Mouse (Mus musculus): ENCODE data around the gene Gm3183. TPM values are rescaled to one million over a fixed set of nuclear protein-coding genes. Genes with fewer than 3 reads are reported as not detected.

Gm3183 gene
- not detected in 2 replicates for polyA plus RNA-seq (2021; fragmentation: Nextera tagmentation)
- long read RNA-seq, experiment 1 = 0 reads
- long read RNA-seq, experiment 2 = 0 reads

DNA sequence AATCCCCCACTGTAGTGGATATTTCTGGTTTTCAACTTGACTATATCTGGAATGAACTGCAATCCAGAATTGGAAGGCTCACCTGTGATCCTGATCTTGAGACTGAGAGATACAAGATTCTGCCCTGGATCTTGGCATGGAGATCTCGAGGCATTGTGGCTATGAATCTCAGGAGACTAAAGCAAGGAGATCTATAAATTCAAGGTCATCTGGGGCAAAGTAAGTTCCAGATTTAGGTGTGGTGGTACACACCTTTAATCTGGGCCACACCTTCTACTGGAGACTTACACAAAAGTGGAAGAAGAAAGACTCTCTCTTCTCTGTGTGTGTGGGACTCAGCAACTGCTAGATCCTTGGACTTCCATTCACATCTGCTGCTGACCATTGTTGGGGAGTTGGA lies at the start of gene Gm3183:
Gene Gm3183, plus strand, starts transcription at position 301 of the 400 bp plus-strand sequence.

Other genes starting within 250 kb of the Gm3183 start
- gene Gm3147, start 249.1 kb upstream of the Gm3183 start, polyA plus RNA-seq (2021; fragmentation: Nextera tagmentation) = not detected in 2 replicates
- not detected in 2 replicates for gene Gm6509, start 241.5 kb upstream of the Gm3183 start, polyA plus RNA-seq (2021; fragmentation: Nextera tagmentation)
- gene Gm6205, start 217.1 kb upstream of the Gm3183 start, polyA plus RNA-seq (2021; fragmentation: Nextera tagmentation) = not detected in 2 replicates
- gene Gm6367, start 123.2 kb downstream of the Gm3183 start, polyA plus RNA-seq (2021; fragmentation: Nextera tagmentation) = not detected in 2 replicates
- gene Gm7942, start 241.5 kb downstream of the Gm3183 start, polyA plus RNA-seq (2021; fragmentation: Nextera tagmentation) = not detected in 2 replicates